Mouse (Mus musculus) brain, embryonic 14.5 days (tissue): ENCODE data around the gene Tnfrsf17.

ENCODE experiments used
- CTCF ChIP-seq: fragments of 200-500 bp; IDR thresholded peaks from 2 replicates; pipeline ENCODE4 v1.5.1; 2012; ENCODE audit warnings: inconsistent platforms, mild to moderate bottlenecking, moderate library complexity, borderline replicate concordance; ENCODE audit not compliant: insufficient read depth, insufficient read length; ENCODE audit errors: extremely low read depth
- POLR2A ChIP-seq: fragments of 200-500 bp; IDR thresholded peaks from 2 replicates; pipeline ENCODE4 v1.6.1; 2012; ENCODE audit warnings: mild to moderate bottlenecking, inconsistent platforms, borderline replicate concordance; ENCODE audit not compliant: poor library complexity, insufficient read depth, insufficient read length, severe bottlenecking; ENCODE audit errors: extremely low read depth

GRCm38 (mm10) chr16:11316748-11317147 lies 3.1 kb downstream of the Tnfrsf17 start:
- TF ChIP-seq CTCF (peak; percentile 21; the same call in 1 of the 2 replicates), POLR2A (no peak)
